Mouse (Mus musculus) intestine, embryonic 15.5 days (tissue): ENCODE results near the gene Camta1. TPM values are rescaled to one million over a fixed set of nuclear protein-coding genes. Genes with fewer than 3 reads are reported as not detected.

ENCODE experiments used
- ATAC-seq: fragments of 200-750 bp; cut with Nextera tagmentation; 2 replicates; pipeline ENCODE4 v1.8.0; 2017; ENCODE audit warnings: moderate TSS enrichment, moderate library complexity
- H3K27ac ChIP-seq: fragments of 300-500 bp; sonication (generic); 2 replicates; pipeline ENCODE4 v1.5.1; 2015; ENCODE audit warnings: mild to moderate bottlenecking, inconsistent platforms
- H3K27me3 ChIP-seq: fragments of 300-500 bp; sonication (generic); replicated peaks from 2 replicates; pipeline ENCODE4 v1.6.1; 2015; ENCODE audit warnings: inconsistent platforms
- H3K36me3 ChIP-seq: fragments of 300-500 bp; sonication (generic); 2 replicates; pipeline ENCODE4 v1.6.1; 2015; ENCODE audit warnings: inconsistent platforms
- H3K4me1 ChIP-seq: fragments of 300-500 bp; sonication (generic); replicated peaks from 2 replicates; pipeline ENCODE4 v1.6.1; 2015; ENCODE audit warnings: inconsistent platforms
- H3K4me2 ChIP-seq: fragments of 300-500 bp; sonication (generic); replicated peaks from 2 replicates; pipeline ENCODE4 v1.6.1; 2015; ENCODE audit warnings: mild to moderate bottlenecking, inconsistent platforms
- H3K4me3 ChIP-seq: fragments of 300-500 bp; sonication (generic); replicated peaks from 2 replicates; pipeline ENCODE4 v1.5.1; 2015; ENCODE audit warnings: inconsistent platforms
- H3K9ac ChIP-seq: fragments of 300-500 bp; sonication (generic); 2 replicates; pipeline ENCODE4 v1.6.1; 2015; ENCODE audit warnings: inconsistent platforms
- H3K9me3 ChIP-seq: fragments of 300-500 bp; sonication (generic); 2 replicates; pipeline ENCODE4 v1.6.1; 2016; ENCODE audit warnings: inconsistent platforms
- WGBS: fragments of 180-500 bp; shearing (Covaris S2); methylation state at CpG from one replicate; pipeline ENCODE4 v1.1.7; 2015; 5-methylcytosine and 5-hydroxymethylcytosine counted together
- polyA plus RNA-seq: library from polyadenylated mRNA; unstranded; fragments of >200 nt; fragmentation: Nextera tagmentation; extraction: Ambion mirVana; gene quantifications from 2 replicates; pipeline ENCODE4 v1.2.1, GENCODE M21; 2015

The Camta1 gene
- polyA plus RNA-seq, 1 experiment from 2014 or later, result 75.7 TPM

GRCm38 (mm10) chr4:150978156-150978910, 883.3 kb downstream of the Camta1 start:
- Histone ChIP-seq H3K4me1 (no peaks in the 10 kb centered on the region), H3K27ac (no peak overlapping the region), H3K9ac (no peak overlapping the region), H3K36me3 (no peaks in the 10 kb centered on the region), H3K9me3 (no peaks in the 10 kb centered on the region), H3K27me3 (no peaks in the 10 kb centered on the region), H3K4me2 (no peak overlapping the region), H3K4me3 (no peak overlapping the region)
- 88% methylated on average over 21 of the region's 21 CpGs for WGBS
- no peak for ATAC-seq

GRCm38 (mm10) chr4:150975145-150975544, 886.5 kb downstream of the Camta1 start:
- Histone ChIP-seq H3K9ac (no peak overlapping the region), H3K27ac (no peak overlapping the region), H3K36me3 (no peaks in the 10 kb centered on the region), H3K4me3 (no peak overlapping the region), H3K9me3 (no peaks in the 10 kb centered on the region), H3K4me1 (no peaks in the 10 kb centered on the region), H3K27me3 (no peaks in the 10 kb centered on the region), H3K4me2 (no peak overlapping the region)
- no peak for ATAC-seq
- 20% methylated on average over 1 of the region's 1 CpGs for WGBS

DNA sequence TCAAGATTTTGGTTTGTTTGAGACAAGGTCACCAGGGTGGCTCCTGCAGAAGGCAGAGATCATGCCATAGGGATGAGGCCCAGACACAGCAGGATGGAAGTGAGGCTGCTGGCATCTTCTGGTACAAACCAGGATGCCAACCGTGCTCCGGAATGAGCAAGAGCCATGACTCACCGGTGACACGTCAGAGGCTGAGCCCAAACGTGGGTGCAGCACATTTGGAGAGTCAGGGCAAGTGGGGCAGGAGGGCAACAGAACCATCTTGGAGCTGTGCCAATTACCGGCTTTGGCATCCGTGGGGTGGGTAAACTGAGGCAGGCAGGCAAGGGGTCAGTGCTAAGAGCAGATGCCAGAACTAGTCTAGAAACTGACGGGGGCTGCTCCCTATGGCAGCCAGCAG, 888.4 kb downstream of the Camta1 start:
- no peak overlapping the region for H3K9ac ChIP-seq
- no peaks in the 10 kb centered on the region for H3K36me3 ChIP-seq
- H3K27me3 ChIP-seq, result no peaks in the 10 kb centered on the region
- no peaks in the 10 kb centered on the region for H3K9me3 ChIP-seq
- WGBS, result 82% methylated on average over 8 of the region's 8 CpGs
- H3K4me2 ChIP-seq, result no peak overlapping the region
- H3K4me1 ChIP-seq, result no peaks in the 10 kb centered on the region
- ATAC-seq, result no peak
- H3K27ac ChIP-seq, result no peak overlapping the region
- H3K4me3 ChIP-seq, result no peak overlapping the region

GRCm38 (mm10) chr4:150968956-150969355, 892.7 kb downstream of the Camta1 start:
- Histone ChIP-seq H3K4me2 (no peak overlapping the region), H3K27me3 (no peaks in the 10 kb centered on the region), H3K27ac (no peak overlapping the region), H3K9me3 (no peaks in the 10 kb centered on the region), H3K4me1 (0 out of 2 replicates have a peak, but pooled peaks cover 4% of the 10 kb centered on the region), H3K9ac (no peak overlapping the region), H3K36me3 (no peaks in the 10 kb centered on the region), H3K4me3 (no peak overlapping the region)
- WGBS, result 82% methylated on average over 8 of the region's 8 CpGs
- ATAC-seq, result no peak

- Histone ChIP-seq H3K9ac (no peak overlapping the region), H3K4me1 (0 out of 2 replicates have a peak, but pooled peaks cover 4% of the 10 kb centered on the region), H3K4me2 (no peak overlapping the region), H3K4me3 (no peak overlapping the region), H3K27ac (no peak overlapping the region), H3K36me3 (no peaks in the 10 kb centered on the region), H3K9me3 (no peaks in the 10 kb centered on the region), H3K27me3 (no peaks in the 10 kb centered on the region)
- ATAC-seq, result no peak
- 15% methylated on average over 7 of the region's 7 CpGs for WGBS
Observed at GRCm38 (mm10) chr4:150966556-150966955, 895.1 kb downstream of the Camta1 start.

GRCm38 (mm10) chr4:150965555-150965951, 896.1 kb downstream of the Camta1 start:
- H3K4me1 ChIP-seq, result 0 out of 2 replicates have a peak, but pooled peaks cover 4% of the 10 kb centered on the region
- no peaks in the 10 kb centered on the region for H3K27me3 ChIP-seq
- no peaks in the 10 kb centered on the region for H3K9me3 ChIP-seq
- H3K9ac ChIP-seq, result no peak overlapping the region
- H3K36me3 ChIP-seq, result no peaks in the 10 kb centered on the region
- H3K4me3 ChIP-seq, result no peak overlapping the region
- no peak overlapping the region for H3K4me2 ChIP-seq
- 66% methylated on average over 11 of the region's 11 CpGs for WGBS
- no peak for ATAC-seq
- no peak overlapping the region for H3K27ac ChIP-seq

DNA sequence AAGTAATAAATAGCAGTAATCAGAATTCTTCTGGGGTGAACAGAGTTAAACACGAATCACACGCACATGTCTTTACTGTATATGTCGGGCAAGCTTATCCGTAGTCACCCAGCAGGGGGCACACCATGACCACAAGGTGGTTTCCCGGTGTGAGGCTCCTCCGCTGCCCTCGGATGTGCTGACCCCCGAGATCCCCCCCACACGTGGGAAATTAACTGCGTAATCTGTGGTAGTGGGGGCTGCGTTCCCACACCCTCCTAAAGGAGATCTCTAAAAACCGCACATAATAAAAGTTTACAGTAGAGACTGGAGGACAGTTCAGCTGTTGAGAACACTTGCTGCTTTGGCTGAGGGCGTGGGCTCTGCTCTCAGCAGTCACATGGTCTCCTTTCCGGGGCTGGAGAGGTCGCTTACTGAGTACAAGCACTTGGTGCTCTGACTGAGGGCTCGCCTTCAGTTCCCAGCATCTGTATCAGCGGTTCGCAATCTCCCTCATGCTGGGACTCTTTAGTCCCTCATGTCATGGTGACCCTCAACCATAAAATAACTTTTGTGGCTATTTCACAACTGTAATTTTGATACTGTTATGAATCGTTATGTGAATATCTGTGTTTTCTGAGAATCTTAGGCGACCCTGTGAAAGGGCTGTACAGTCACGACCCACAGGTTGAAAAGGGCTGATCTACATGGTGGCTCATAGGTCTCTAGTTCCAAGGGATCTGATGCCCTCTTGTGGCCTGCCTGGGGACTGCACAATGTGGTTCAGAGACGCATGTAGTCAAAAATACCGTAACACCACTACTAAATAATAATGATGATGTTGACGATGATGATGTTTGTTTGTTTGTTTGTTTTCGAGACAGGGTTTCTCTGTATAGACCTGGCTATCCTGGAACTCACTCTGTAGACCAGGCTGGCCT, 896.8 kb downstream of the Camta1 start:
- no peak overlapping the region for H3K27ac ChIP-seq
- H3K4me1 ChIP-seq, result 0 out of 2 replicates have a peak, but pooled peaks cover 4% of the 10 kb centered on the region
- no peaks in the 10 kb centered on the region for H3K9me3 ChIP-seq
- 13% methylated on average over 25 of the region's 25 CpGs for WGBS
- H3K4me2 ChIP-seq, result peak overlapping the region; percentile 50
- no peaks in the 10 kb centered on the region for H3K27me3 ChIP-seq
- H3K4me3 ChIP-seq, result peak overlapping the region; percentile 15
- ATAC-seq, result peak; percentile 78
- no peaks in the 10 kb centered on the region for H3K36me3 ChIP-seq
- no peak overlapping the region for H3K9ac ChIP-seq

DNA sequence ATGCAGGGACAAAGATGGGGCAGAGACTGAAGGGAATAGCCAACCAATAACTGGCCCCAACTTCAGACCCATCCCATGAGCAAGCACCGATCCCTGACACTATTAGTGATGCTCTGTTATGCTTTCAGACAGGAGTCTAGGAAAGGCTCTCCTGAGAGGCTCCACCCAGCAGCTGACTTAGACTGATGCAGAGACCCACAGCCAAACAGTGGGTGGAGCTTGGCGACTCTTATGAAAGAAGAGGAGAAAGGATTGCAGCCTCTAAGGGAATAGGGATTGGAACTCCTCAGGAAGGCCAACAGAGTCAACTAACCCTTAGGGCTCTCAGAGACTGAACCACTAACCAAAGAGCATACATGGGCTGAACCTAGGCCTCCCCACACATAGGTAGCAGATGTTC, 898.0 kb downstream of the Camta1 start:
- H3K4me1 ChIP-seq, result 0 out of 2 replicates have a peak, but pooled peaks cover 4% of the 10 kb centered on the region
- H3K27me3 ChIP-seq, result no peaks in the 10 kb centered on the region
- 58% methylated on average over 2 of the region's 2 CpGs for WGBS
- H3K9ac ChIP-seq, result no peak overlapping the region
- H3K27ac ChIP-seq, result no peak overlapping the region
- H3K4me3 ChIP-seq, result no peak overlapping the region
- no peaks in the 10 kb centered on the region for H3K9me3 ChIP-seq
- ATAC-seq, result no peak
- H3K4me2 ChIP-seq, result no peak overlapping the region
- no peaks in the 10 kb centered on the region for H3K36me3 ChIP-seq

DNA sequence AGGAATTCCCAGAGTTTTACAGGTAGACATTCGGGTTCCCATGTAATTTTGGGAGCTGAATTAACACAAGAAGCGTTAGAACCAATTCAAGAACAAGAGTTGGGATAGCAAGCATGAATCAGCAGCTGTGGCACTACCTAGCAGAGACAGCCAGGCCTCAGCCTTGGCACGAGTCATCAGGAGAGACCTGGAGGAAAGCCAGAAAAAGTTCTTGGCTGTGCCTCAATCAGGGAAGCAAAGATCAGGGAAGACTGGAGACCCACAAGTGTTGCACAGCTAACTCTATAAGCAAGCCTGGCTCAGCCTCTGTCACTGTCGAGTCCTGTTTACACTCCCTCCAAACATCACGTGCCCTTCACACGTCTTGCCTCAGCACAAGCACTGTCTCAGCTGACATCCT, 899.4 kb downstream of the Camta1 start:
- no peaks in the 10 kb centered on the region for H3K9me3 ChIP-seq

GRCm38 (mm10) chr4:150958536-150958935, 903.1 kb downstream of the Camta1 start:
- no peak overlapping the region for H3K9ac ChIP-seq
- H3K9me3 ChIP-seq, result no peaks in the 10 kb centered on the region
- H3K4me1 ChIP-seq, result no peaks in the 10 kb centered on the region
- no peak overlapping the region for H3K4me2 ChIP-seq
- H3K4me3 ChIP-seq, result no peak overlapping the region
- H3K36me3 ChIP-seq, result no peaks in the 10 kb centered on the region
- H3K27ac ChIP-seq, result no peak overlapping the region
- no peak for ATAC-seq
- 79% methylated on average over 7 of the region's 7 CpGs for WGBS
- H3K27me3 ChIP-seq, result no peaks in the 10 kb centered on the region

More for the DNA sequence above, 899.4 kb downstream of the Camta1 start:
- Histone ChIP-seq H3K4me1 (0 out of 2 replicates have a peak, but pooled peaks cover 4% of the 10 kb centered on the region), H3K27me3 (no peaks in the 10 kb centered on the region), H3K4me3 (no peak overlapping the region), H3K36me3 (no peaks in the 10 kb centered on the region), H3K27ac (no peak overlapping the region), H3K4me2 (no peak overlapping the region), H3K9ac (no peak overlapping the region)
- 45% methylated on average over 6 of the region's 6 CpGs for WGBS
- no peak for ATAC-seq

GRCm38 (mm10) chr4:150957106-150957458, 904.6 kb downstream of the Camta1 start:
- H3K9me3 ChIP-seq, result no peaks in the 10 kb centered on the region
- no peak overlapping the region for H3K4me3 ChIP-seq
- no peaks in the 10 kb centered on the region for H3K36me3 ChIP-seq
- no peak for ATAC-seq
- H3K27me3 ChIP-seq, result no peaks in the 10 kb centered on the region
- H3K4me2 ChIP-seq, result no peak overlapping the region
- H3K9ac ChIP-seq, result no peak overlapping the region
- WGBS, result 23% methylated on average over 1 of the region's 1 CpGs
- no peaks in the 10 kb centered on the region for H3K4me1 ChIP-seq
- H3K27ac ChIP-seq, result no peak overlapping the region

DNA sequence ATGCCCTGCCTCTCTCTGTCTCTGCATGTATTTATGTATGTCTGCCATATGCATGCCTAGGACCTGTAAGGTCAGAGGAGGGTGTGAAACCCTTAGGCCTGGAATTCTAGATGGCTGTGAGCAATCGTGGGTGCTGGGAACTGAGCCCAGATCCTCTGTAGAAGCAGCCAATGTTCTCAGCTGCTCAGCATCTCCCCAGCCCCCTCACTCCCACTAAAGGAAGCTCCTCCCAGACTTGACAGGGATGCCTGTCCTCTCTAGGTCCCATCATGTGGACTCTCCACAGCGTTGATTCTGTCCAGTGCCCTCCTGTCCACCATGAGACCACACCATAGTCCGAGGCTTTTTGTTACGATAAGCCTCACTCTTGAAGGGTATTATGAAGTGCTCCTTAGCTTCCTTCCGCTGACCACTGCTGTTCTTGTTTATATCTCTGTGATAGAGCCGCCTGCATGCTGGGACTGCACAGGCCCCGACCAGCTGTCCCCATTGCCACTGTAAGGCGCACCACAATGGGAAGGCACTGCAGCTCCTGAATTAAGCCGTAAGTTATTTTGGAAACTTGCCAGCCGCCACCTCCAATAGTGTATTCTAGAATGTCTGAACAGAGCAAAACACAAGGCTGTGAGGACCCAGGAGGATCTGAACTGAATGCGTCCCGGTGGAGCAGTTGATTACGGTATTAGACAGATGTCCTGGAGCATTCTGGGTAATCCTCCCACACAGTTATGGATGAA, 905.1 kb downstream of the Camta1 start:
- no peak overlapping the region for H3K4me2 ChIP-seq
- H3K9ac ChIP-seq, result no peak overlapping the region
- no peak overlapping the region for H3K4me3 ChIP-seq
- no peak for ATAC-seq
- no peaks in the 10 kb centered on the region for H3K9me3 ChIP-seq
- H3K27ac ChIP-seq, result no peak overlapping the region
- no peaks in the 10 kb centered on the region for H3K4me1 ChIP-seq
- H3K27me3 ChIP-seq, result no peaks in the 10 kb centered on the region
- H3K36me3 ChIP-seq, result no peaks in the 10 kb centered on the region
- 51% methylated on average over 13 of the region's 13 CpGs for WGBS
